In genomic region chr5:77275950-77276349, GRCm38 (mm10) we compare ENCODE assay signal across 9 mouse cellular contexts. TPM values are rescaled to one million over a fixed set of nuclear protein-coding genes. Genes with fewer than 3 reads are reported as not detected.
A peak's percentile ranks its signal among the peaks of the same experiment; 100 is the strongest.
DNase-seq lines count a peak whose midpoint lies in the region; ATAC-seq and TF ChIP-seq lines count a peak whose summit lies in the region.
"Had no signal": no experiment of that assay in that cellular context is flagged by ENCODE, and none has a peak within 500 bp of the region (broad histone marks: within the 10 kb centered on the region; RNA-seq: fewer than 3 reads in every experiment).

No protein-coding gene starts in this region.

- no peak overlapping the region for H3K27ac ChIP-seq in forebrain, postnatal 0 days (ENCODE audit: low read depth, low read length)
- H3K27ac ChIP-seq in forebrain, embryonic 15.5 days (replicated peaks) = no peak overlapping the region
- no peak overlapping the region for H3K27ac ChIP-seq in midbrain, embryonic 10.5 days (replicated peaks)
- no peak overlapping the region for H3K27ac ChIP-seq in midbrain, embryonic 16.5 days (ENCODE audit: low read length)
- no peak overlapping the region for H3K27ac ChIP-seq in stomach, postnatal 0 days (replicated peaks)

- peak; percentile 63 for TF ChIP-seq CTCF in forebrain, postnatal 0 days (IDR thresholded peaks at IDR 0.05; ENCODE audit: low read depth)
- 0 out of 2 replicates have a peak, but pooled peaks have one; percentile 8 for TF ChIP-seq CTCF in lung, adult 2 months (IDR thresholded peaks at IDR 0.05; ENCODE audit: insufficient read depth, low read length)
- TF ChIP-seq CTCF in stomach, postnatal 0 days (IDR thresholded peaks at IDR 0.05; ENCODE audit: low read depth) = peak; percentile 72

- no peak overlapping the region for H3K4me2 ChIP-seq in forebrain, postnatal 0 days (ENCODE audit: low read depth)
- H3K4me2 ChIP-seq in forebrain, embryonic 15.5 days (replicated peaks) = no peak overlapping the region
- H3K4me2 ChIP-seq in midbrain, embryonic 16.5 days (ENCODE audit: low read length) = no peak overlapping the region
- no peak overlapping the region for H3K4me2 ChIP-seq in stomach, postnatal 0 days (replicated peaks; ENCODE audit: low read depth)

- no peak overlapping the region for H3K4me3 ChIP-seq in forebrain, postnatal 0 days (ENCODE audit: low read depth, low read length)
- H3K4me3 ChIP-seq in forebrain, embryonic 15.5 days = no peak overlapping the region
- H3K4me3 ChIP-seq in midbrain, embryonic 10.5 days = no peak overlapping the region
- H3K4me3 ChIP-seq in midbrain, embryonic 16.5 days (ENCODE audit: low read depth, low read length) = no peak overlapping the region
- no peak overlapping the region for H3K4me3 ChIP-seq in lung, adult 2 months (replicated peaks; ENCODE audit: extremely low read depth, low read depth, low read length)
- no peak overlapping the region for H3K4me3 ChIP-seq in stomach, postnatal 0 days (ENCODE audit: low read depth, low read length)
- H3K4me3 ChIP-seq: myocyte had no signal

- no peaks in the 10 kb centered on the region for H3K4me1 ChIP-seq in forebrain, postnatal 0 days (ENCODE audit: insufficient read depth)
- H3K4me1 ChIP-seq in forebrain, embryonic 15.5 days = no peaks in the 10 kb centered on the region
- H3K4me1 ChIP-seq in midbrain, embryonic 10.5 days = no peaks in the 10 kb centered on the region
- H3K4me1 ChIP-seq in midbrain, embryonic 16.5 days (ENCODE audit: control insufficient read depth, insufficient read depth, low read length) = no peaks in the 10 kb centered on the region
- H3K4me1 ChIP-seq in lung, adult 2 months (ENCODE audit: control insufficient read depth, insufficient read depth, low read length) = no peaks in the 10 kb centered on the region; the same call in 1 of the 2 replicates
- H3K4me1 ChIP-seq in stomach, postnatal 0 days (replicated peaks; ENCODE audit: control insufficient read depth, insufficient read depth) = no peaks in the 10 kb centered on the region

- WGBS in forebrain, postnatal 0 days = 91% methylated on average over 5 of the region's 5 CpGs
- WGBS in forebrain, embryonic 15.5 days = 90% methylated on average over 5 of the region's 5 CpGs
- 90% methylated on average over 5 of the region's 5 CpGs for WGBS in midbrain, embryonic 10.5 days
- WGBS in midbrain, embryonic 16.5 days = 90% methylated on average over 5 of the region's 5 CpGs
- WGBS in lung, adult 2 months = 92% methylated on average over 5 of the region's 5 CpGs
- WGBS in stomach, postnatal 0 days = 89% methylated on average over 5 of the region's 5 CpGs

- no peak for TF ChIP-seq EP300 in stomach, postnatal 0 days (optimal IDR thresholded peaks at IDR 0.05)

- peaks cover 7% of the 10 kb centered on the region for H3K36me3 ChIP-seq in forebrain, postnatal 0 days (ENCODE audit: insufficient read depth)
- H3K36me3 ChIP-seq in forebrain, embryonic 15.5 days = peaks cover 4% of the 10 kb centered on the region; the same call in 1 of the 2 replicates
- H3K36me3 ChIP-seq in midbrain, embryonic 10.5 days = peaks cover 100% of the 10 kb centered on the region
- H3K36me3 ChIP-seq in midbrain, embryonic 16.5 days (ENCODE audit: control insufficient read depth, insufficient read depth, low read length) = 0 out of 2 replicates have a peak, but pooled peaks cover 2% of the 10 kb centered on the region
- peaks cover 17% of the 10 kb centered on the region for H3K36me3 ChIP-seq in stomach, postnatal 0 days (ENCODE audit: control insufficient read depth, insufficient read depth, low read length)

- peak; percentile 21 for DNase-seq in forebrain, postnatal 0 days
- peak; percentile 53 for DNase-seq in midbrain, embryonic 10.5 days (ENCODE audit: low spot score)
- peak; percentile 28 for DNase-seq in c-Kit-positive CD71-negative TER-119-negative erythroid progenitor cells, embryonic 14.5 days (ENCODE audit: low read depth)
- peak; percentile 36 for DNase-seq in lung, adult 2 months
- peak; percentile 37 for DNase-seq in stomach, postnatal 0 days (ENCODE audit: low spot score)
- no peak for DNase-seq in frontal cortex, postnatal 14 days (ENCODE audit: low spot score in 2 of 2)

- no peak for ATAC-seq in forebrain, postnatal 0 days
- ATAC-seq in forebrain, embryonic 15.5 days (replicated peaks) = no peak
- no peak for ATAC-seq in midbrain, embryonic 16.5 days
- no peak for ATAC-seq in stomach, postnatal 0 days (ENCODE audit: low FRiP score, low TSS enrichment)

- no peak for TF ChIP-seq POLR2A in lung, adult 2 months (IDR thresholded peaks at IDR 0.05; ENCODE audit: borderline replicate concordance, extremely low read depth, low read depth, low read length)

- H3K9me3 ChIP-seq in forebrain, postnatal 0 days (ENCODE audit: low read length) = no peaks in the 10 kb centered on the region
- H3K9me3 ChIP-seq in forebrain, embryonic 15.5 days = no peaks in the 10 kb centered on the region
- no peaks in the 10 kb centered on the region for H3K9me3 ChIP-seq in midbrain, embryonic 10.5 days (replicated peaks)
- no peaks in the 10 kb centered on the region for H3K9me3 ChIP-seq in midbrain, embryonic 16.5 days (replicated peaks; ENCODE audit: control insufficient read depth, low read length, poor library complexity, severe bottlenecking)
- no peaks in the 10 kb centered on the region for H3K9me3 ChIP-seq in stomach, postnatal 0 days (ENCODE audit: control insufficient read depth, low read length)

- H3K9ac ChIP-seq in forebrain, postnatal 0 days = no peak overlapping the region
- no peak overlapping the region for H3K9ac ChIP-seq in forebrain, embryonic 15.5 days (replicated peaks)
- no peak overlapping the region for H3K9ac ChIP-seq in midbrain, embryonic 16.5 days (ENCODE audit: low read depth, low read length)
- no peak overlapping the region for H3K9ac ChIP-seq in stomach, postnatal 0 days (ENCODE audit: low read length)

- no peaks in the 10 kb centered on the region for H3K27me3 ChIP-seq in forebrain, postnatal 0 days (ENCODE audit: insufficient read depth, low read length)
- no peaks in the 10 kb centered on the region for H3K27me3 ChIP-seq in forebrain, embryonic 15.5 days
- H3K27me3 ChIP-seq in midbrain, embryonic 10.5 days (ENCODE audit: low read depth, poor library complexity, severe bottlenecking) = no peaks in the 10 kb centered on the region
- no peaks in the 10 kb centered on the region for H3K27me3 ChIP-seq in midbrain, embryonic 16.5 days (ENCODE audit: control insufficient read depth, insufficient read depth, low read depth, low read length)
- no peaks in the 10 kb centered on the region for H3K27me3 ChIP-seq in stomach, postnatal 0 days (ENCODE audit: control insufficient read depth, insufficient read depth, low read length)

RNA-seq across cellular contexts. Expression of gene Rest, which starts 10.7 kb away (rescaled TPM):
- 5.2 and 8.3 TPM in 2 replicates for total RNA-seq in forebrain, postnatal 0 days (2014; rRNA removed)
- 2.2 and 3.1 TPM in 2 replicates for polyA plus RNA-seq in forebrain, postnatal 0 days (2015; fragmentation: Nextera tagmentation; extraction: Ambion mirVana)
- polyA plus RNA-seq in forebrain, embryonic 15.5 days (2015; fragmentation: Nextera tagmentation; extraction: Ambion mirVana) = 8.4 and 8.5 TPM in 2 replicates
- 17.8 and 19.5 TPM in 2 replicates for polyA plus RNA-seq in midbrain, embryonic 10.5 days (2016; fragmentation: Nextera tagmentation; extraction: Ambion mirVana)
- polyA plus RNA-seq in midbrain, embryonic 16.5 days (2015; fragmentation: Nextera tagmentation; extraction: Ambion mirVana) = 4.8 and 4.9 TPM in 2 replicates
- polyA plus RNA-seq in lung, adult 2 months (2012; rRNA removed) = 6.7 and 7.3 TPM in 2 replicates
- polyA plus RNA-seq in stomach, postnatal 0 days (2015; fragmentation: Nextera tagmentation; extraction: Ambion mirVana) = 12.1 and 12.5 TPM in 2 replicates

RNA-seq across cellular contexts. Expression of gene Noa1, which starts 33.9 kb away (rescaled TPM):
- 16.2 and 18.6 TPM in 2 replicates for total RNA-seq in forebrain, postnatal 0 days (2014; rRNA removed)
- 32.5 and 36.6 TPM in 2 replicates for polyA plus RNA-seq in forebrain, postnatal 0 days (2015; fragmentation: Nextera tagmentation; extraction: Ambion mirVana)
- 42.6 and 42.7 TPM in 2 replicates for polyA plus RNA-seq in forebrain, embryonic 15.5 days (2015; fragmentation: Nextera tagmentation; extraction: Ambion mirVana)
- 32.9 and 37.2 TPM in 2 replicates for polyA plus RNA-seq in midbrain, embryonic 10.5 days (2016; fragmentation: Nextera tagmentation; extraction: Ambion mirVana)
- 36.2 and 36.5 TPM in 2 replicates for polyA plus RNA-seq in midbrain, embryonic 16.5 days (2015; fragmentation: Nextera tagmentation; extraction: Ambion mirVana)
- 8.0 and 9.6 TPM in 2 replicates for polyA plus RNA-seq in lung, adult 2 months (2012; rRNA removed)
- polyA plus RNA-seq in stomach, postnatal 0 days (2015; fragmentation: Nextera tagmentation; extraction: Ambion mirVana) = 15.1 and 16.3 TPM in 2 replicates

RNA-seq across cellular contexts. Expression of gene Polr2b, which starts 34.0 kb away (rescaled TPM):
- 76.2 and 97.5 TPM in 2 replicates for total RNA-seq in forebrain, postnatal 0 days (2014; rRNA removed)
- polyA plus RNA-seq in forebrain, postnatal 0 days (2015; fragmentation: Nextera tagmentation; extraction: Ambion mirVana) = 50.7 and 53.2 TPM in 2 replicates
- 74.3 and 78.5 TPM in 2 replicates for polyA plus RNA-seq in forebrain, embryonic 15.5 days (2015; fragmentation: Nextera tagmentation; extraction: Ambion mirVana)
- 97.2 and 100 TPM in 2 replicates for polyA plus RNA-seq in midbrain, embryonic 10.5 days (2016; fragmentation: Nextera tagmentation; extraction: Ambion mirVana)
- polyA plus RNA-seq in midbrain, embryonic 16.5 days (2015; fragmentation: Nextera tagmentation; extraction: Ambion mirVana) = 62.5 and 64.9 TPM in 2 replicates
- polyA plus RNA-seq in lung, adult 2 months (2012; rRNA removed) = 18.2 and 18.6 TPM in 2 replicates
- polyA plus RNA-seq in stomach, postnatal 0 days (2015; fragmentation: Nextera tagmentation; extraction: Ambion mirVana) = 21.7 and 23.5 TPM in 2 replicates

Comparison
In these comparisons a context has a peak if more than half of its experiments do, and no peak if none do; other contexts are left out.
1. DNase-seq: peak in forebrain, postnatal 0 days (single experiment), midbrain, embryonic 10.5 days (single experiment), c-Kit-positive CD71-negative TER-119-negative erythroid progenitor cells, embryonic 14.5 days (single experiment), lung, adult 2 months (single experiment) and stomach, postnatal 0 days (single experiment); none in frontal cortex, postnatal 14 days (0 of 2).
2. CTCF ChIP-seq: peak in every context shown above with its lines; median percentile 72 in stomach, postnatal 0 days; 63 in forebrain, postnatal 0 days; 8 in lung, adult 2 months.